Mouse (Mus musculus) neural tube, embryonic 13.5 days (tissue): ENCODE measurements around the gene Fanci. TPM values are rescaled to one million over a fixed set of nuclear protein-coding genes. Genes with fewer than 3 reads are reported as not detected.

Source experiments
- ATAC-seq: fragments of 200-750 bp; cut with Nextera tagmentation; 2 replicates; pipeline ENCODE4 v1.8.0; 2017; ENCODE audit warnings: low read depth, mild to moderate bottlenecking, moderate TSS enrichment, moderate library complexity
- H3K27ac ChIP-seq: fragments of 300-500 bp; sonication (generic); replicated peaks from 2 replicates; pipeline ENCODE4 v1.5.1; 2015; ENCODE audit warnings: moderate library complexity, mild to moderate bottlenecking, inconsistent platforms
- H3K27me3 ChIP-seq: fragments of 300-500 bp; sonication (generic); 2 replicates; pipeline ENCODE4 v1.6.1; 2015; ENCODE audit warnings: mild to moderate bottlenecking, inconsistent platforms
- H3K36me3 ChIP-seq: fragments of 300-500 bp; sonication (generic); 2 replicates; pipeline ENCODE4 v1.6.1; 2015; ENCODE audit warnings: mild to moderate bottlenecking, inconsistent platforms
- H3K4me1 ChIP-seq: fragments of 300-500 bp; sonication (generic); replicated peaks from 2 replicates; pipeline ENCODE4 v1.6.1; 2015; ENCODE audit warnings: inconsistent platforms
- H3K4me2 ChIP-seq: fragments of 300-500 bp; sonication (generic); 2 replicates; pipeline ENCODE4 v1.6.1; 2015; ENCODE audit warnings: inconsistent platforms, mild to moderate bottlenecking, moderate library complexity
- H3K4me3 ChIP-seq: fragments of 300-500 bp; sonication (generic); 2 replicates; pipeline ENCODE4 v1.5.1; 2015; ENCODE audit warnings: mild to moderate bottlenecking, inconsistent platforms
- H3K9ac ChIP-seq: fragments of 300-500 bp; sonication (generic); 2 replicates; pipeline ENCODE4 v1.6.1; 2015; ENCODE audit warnings: moderate library complexity, mild to moderate bottlenecking, inconsistent platforms
- H3K9me3 ChIP-seq: fragments of 300-500 bp; sonication (generic); 2 replicates; pipeline ENCODE4 v1.6.1; 2016; ENCODE audit warnings: inconsistent platforms
- WGBS: fragments of 180-500 bp; shearing (Covaris S2); methylation state at CpG from one replicate; pipeline ENCODE4 v1.1.7; 2015; 5-methylcytosine and 5-hydroxymethylcytosine counted together
- polyA plus RNA-seq: library from polyadenylated mRNA; unstranded; fragments of >200 nt; fragmentation: Nextera tagmentation; extraction: Ambion mirVana; gene quantifications from 2 replicates; pipeline ENCODE4 v1.2.1, GENCODE M21; 2015

Fanci gene
- 2.7 and 3.5 TPM in 2 replicates for polyA plus RNA-seq

GRCm38 (mm10) chr7:79391883-79392649, at the start of gene Fanci:
Gene Fanci, plus strand, starts transcription at chr7:79391929.
- Histone ChIP-seq H3K27me3 (no peaks in the 10 kb centered on the region), H3K36me3 (no peaks in the 10 kb centered on the region), H3K9ac (peak within 1 kb of the TSS; percentile 76), H3K4me1 (peaks cover 34% of the 10 kb centered on the region), H3K4me2 (peak within 1 kb of the TSS; percentile 96), H3K27ac (peak within 1 kb of the TSS; percentile 78), H3K9me3 (no peaks in the 10 kb centered on the region), H3K4me3 (peak within 1 kb of the TSS; percentile 53)
- under 1% methylated on average over 44 of the region's 44 CpGs for WGBS
- ATAC-seq = peak; percentile 86

GRCm38 (mm10) chr7:79345902-79346301, 45.8 kb upstream of the Fanci start:
- Histone ChIP-seq H3K36me3 (peaks cover 48% of the 10 kb centered on the region), H3K4me1 (0 out of 2 replicates have a peak, but pooled peaks cover 9% of the 10 kb centered on the region), H3K4me2 (no peak overlapping the region), H3K27me3 (no peaks in the 10 kb centered on the region), H3K9ac (no peak overlapping the region), H3K4me3 (no peak overlapping the region), H3K27ac (no peak overlapping the region), H3K9me3 (no peaks in the 10 kb centered on the region)
- no peak for ATAC-seq
- WGBS = 54% methylated on average over 4 of the region's 4 CpGs

- no peak for ATAC-seq
- H3K27ac ChIP-seq = no peak overlapping the region
- H3K4me2 ChIP-seq = no peak overlapping the region
- H3K27me3 ChIP-seq = no peaks in the 10 kb centered on the region
- H3K9ac ChIP-seq = no peak overlapping the region
- H3K36me3 ChIP-seq = peaks cover 55% of the 10 kb centered on the region
- WGBS = 79% methylated on average over 8 of the region's 8 CpGs
- H3K4me3 ChIP-seq = no peak overlapping the region
- 0 out of 2 replicates have a peak, but pooled peaks cover 9% of the 10 kb centered on the region for H3K4me1 ChIP-seq
- no peaks in the 10 kb centered on the region for H3K9me3 ChIP-seq
Measured at GRCm38 (mm10) chr7:79346555-79347075, 45.1 kb upstream of the Fanci start.

- 73% methylated on average over 13 of the region's 13 CpGs for WGBS
- no peak overlapping the region for H3K4me3 ChIP-seq
- ATAC-seq = no peak
- H3K9ac ChIP-seq = no peak overlapping the region
- no peak overlapping the region for H3K27ac ChIP-seq
- H3K4me1 ChIP-seq = 0 out of 2 replicates have a peak, but pooled peaks cover 9% of the 10 kb centered on the region
- no peak overlapping the region for H3K4me2 ChIP-seq
- H3K27me3 ChIP-seq = no peaks in the 10 kb centered on the region
- no peaks in the 10 kb centered on the region for H3K9me3 ChIP-seq
- H3K36me3 ChIP-seq = peaks cover 61% of the 10 kb centered on the region
Measured at GRCm38 (mm10) chr7:79347108-79347813, 44.5 kb upstream of the Fanci start.

- no peak overlapping the region for H3K4me3 ChIP-seq
- H3K9ac ChIP-seq = no peak overlapping the region
- peaks cover 66% of the 10 kb centered on the region for H3K36me3 ChIP-seq
- WGBS = 89% methylated on average over 8 of the region's 8 CpGs
- no peaks in the 10 kb centered on the region for H3K27me3 ChIP-seq
- no peaks in the 10 kb centered on the region for H3K9me3 ChIP-seq
- no peak overlapping the region for H3K27ac ChIP-seq
- ATAC-seq = no peak
- H3K4me1 ChIP-seq = 0 out of 2 replicates have a peak, but pooled peaks cover 9% of the 10 kb centered on the region
- H3K4me2 ChIP-seq = no peak overlapping the region
Measured at GRCm38 (mm10) chr7:79348816-79349215, 42.9 kb upstream of the Fanci start.

- H3K27me3 ChIP-seq = no peaks in the 10 kb centered on the region
- H3K4me2 ChIP-seq = no peak overlapping the region
- H3K4me1 ChIP-seq = 0 out of 2 replicates have a peak, but pooled peaks cover 9% of the 10 kb centered on the region
- H3K9me3 ChIP-seq = no peaks in the 10 kb centered on the region
- 46% methylated on average over 12 of the region's 12 CpGs for WGBS
- H3K27ac ChIP-seq = no peak overlapping the region
- H3K9ac ChIP-seq = no peak overlapping the region
- peak; percentile 59; the same call in 1 of the 2 replicates for ATAC-seq
- no peak overlapping the region for H3K4me3 ChIP-seq
- H3K36me3 ChIP-seq = peaks cover 65% of the 10 kb centered on the region
Measured at GRCm38 (mm10) chr7:79349738-79350386, 41.9 kb upstream of the Fanci start.

GRCm38 (mm10) chr7:79358350-79359182, 33.2 kb upstream of the Fanci start:
- 0 out of 2 replicates have a peak overlapping the region, but pooled peaks have one; percentile 30 for H3K27ac ChIP-seq
- ATAC-seq = no peak
- no peaks in the 10 kb centered on the region for H3K9me3 ChIP-seq
- peaks cover 55% of the 10 kb centered on the region for H3K4me1 ChIP-seq
- peak overlapping the region; percentile 9; the same call in 1 of the 2 replicates for H3K9ac ChIP-seq
- H3K4me2 ChIP-seq = no peak overlapping the region
- peaks cover 74% of the 10 kb centered on the region for H3K36me3 ChIP-seq
- no peak overlapping the region for H3K4me3 ChIP-seq
- no peaks in the 10 kb centered on the region for H3K27me3 ChIP-seq
- 74% methylated on average over 15 of the region's 15 CpGs for WGBS

GRCm38 (mm10) chr7:79359183-79359435, 32.6 kb upstream of the Fanci start:
- peaks cover 74% of the 10 kb centered on the region for H3K36me3 ChIP-seq

GRCm38 (mm10) chr7:79360056-79360455, 31.7 kb upstream of the Fanci start:
- Histone ChIP-seq H3K4me3 (no peak overlapping the region), H3K9ac (no peak overlapping the region), H3K36me3 (peaks cover 68% of the 10 kb centered on the region), H3K9me3 (no peaks in the 10 kb centered on the region), H3K27ac (peak overlapping the region; percentile 76), H3K4me1 (peaks cover 61% of the 10 kb centered on the region), H3K4me2 (no peak overlapping the region), H3K27me3 (no peaks in the 10 kb centered on the region)
- 38% methylated on average over 11 of the region's 11 CpGs for WGBS
- ATAC-seq = no peak

More at GRCm38 (mm10) chr7:79359183-79359435, 32.6 kb upstream of the Fanci start:
- ATAC-seq = no peak
- no peaks in the 10 kb centered on the region for H3K27me3 ChIP-seq
- 75% methylated on average over 3 of the region's 3 CpGs for WGBS
- peaks cover 60% of the 10 kb centered on the region for H3K4me1 ChIP-seq
- H3K9ac ChIP-seq = no peak overlapping the region
- no peak overlapping the region for H3K27ac ChIP-seq
- no peak overlapping the region for H3K4me2 ChIP-seq
- H3K9me3 ChIP-seq = no peaks in the 10 kb centered on the region
- H3K4me3 ChIP-seq = no peak overlapping the region

- 35% methylated on average over 8 of the region's 8 CpGs for WGBS
- no peaks in the 10 kb centered on the region for H3K27me3 ChIP-seq
Measured at GRCm38 (mm10) chr7:79362208-79362607, 29.5 kb upstream of the Fanci start.

GRCm38 (mm10) chr7:79362830-79363229, 28.9 kb upstream of the Fanci start:
- Histone ChIP-seq H3K27ac (peak overlapping the region; percentile 76), H3K4me2 (no peak overlapping the region), H3K4me1 (peaks cover 61% of the 10 kb centered on the region), H3K4me3 (no peak overlapping the region), H3K9me3 (no peaks in the 10 kb centered on the region), H3K36me3 (peaks cover 58% of the 10 kb centered on the region), H3K27me3 (no peaks in the 10 kb centered on the region), H3K9ac (no peak overlapping the region)
- WGBS = 87% methylated on average over 7 of the region's 7 CpGs
- no peak for ATAC-seq

More at GRCm38 (mm10) chr7:79362208-79362607, 29.5 kb upstream of the Fanci start:
- Histone ChIP-seq H3K27ac (peak overlapping the region; percentile 76), H3K4me1 (peaks cover 61% of the 10 kb centered on the region), H3K4me3 (no peak overlapping the region), H3K9me3 (no peaks in the 10 kb centered on the region), H3K9ac (no peak overlapping the region), H3K4me2 (no peak overlapping the region), H3K36me3 (peaks cover 61% of the 10 kb centered on the region)
- ATAC-seq = peak; percentile 87
